Mouse (Mus musculus): ENCODE data around the gene Car14.
"Not testable (repeated sequence)": the region's sequence is repeated elsewhere in the genome, so short reads cannot be mapped to it uniquely, and the experiment has no call there.

The Car14 gene

DNA sequence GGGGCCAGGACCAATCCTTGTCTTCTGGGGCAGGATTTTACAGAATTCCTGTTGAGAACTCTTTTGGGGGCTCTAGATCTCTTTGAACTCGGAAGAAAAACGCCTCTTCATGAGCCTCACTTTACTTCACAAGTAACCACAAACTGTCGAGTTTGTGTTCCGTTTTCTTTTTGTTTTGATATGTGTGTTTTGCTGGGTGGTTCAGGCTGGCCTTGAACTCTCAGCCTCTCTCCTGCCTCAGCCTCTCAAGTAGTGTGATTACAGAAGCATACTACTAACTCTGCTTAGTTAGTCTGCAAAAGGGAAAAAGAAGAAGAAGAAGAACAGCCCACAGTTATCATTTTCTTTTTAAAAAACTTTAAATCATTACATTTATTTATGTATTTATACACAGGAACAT, 19.7 kb upstream of the Car14 start:
- DNase-seq: no peak

DNA sequence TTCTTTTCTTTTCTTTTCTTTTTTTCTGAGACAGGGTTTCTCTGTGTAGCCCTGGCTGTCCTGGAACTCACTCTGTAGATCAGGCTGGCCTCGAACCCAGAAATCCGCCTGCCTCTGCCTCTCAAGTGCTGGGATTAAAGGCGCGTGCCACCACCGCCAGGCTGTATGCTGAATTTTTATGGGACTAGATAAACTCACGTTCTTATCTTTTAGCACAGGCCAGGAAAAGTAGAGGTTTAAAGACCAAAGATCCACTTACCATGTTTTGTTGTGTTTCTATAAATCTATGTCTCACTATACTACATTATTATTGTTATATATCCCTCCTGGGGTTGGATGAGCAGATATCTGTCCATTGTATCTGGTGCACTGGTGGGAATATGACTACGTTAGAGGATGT, 18.9 kb upstream of the Car14 start:
- not testable (repeated sequence) for DNase-seq

DNA sequence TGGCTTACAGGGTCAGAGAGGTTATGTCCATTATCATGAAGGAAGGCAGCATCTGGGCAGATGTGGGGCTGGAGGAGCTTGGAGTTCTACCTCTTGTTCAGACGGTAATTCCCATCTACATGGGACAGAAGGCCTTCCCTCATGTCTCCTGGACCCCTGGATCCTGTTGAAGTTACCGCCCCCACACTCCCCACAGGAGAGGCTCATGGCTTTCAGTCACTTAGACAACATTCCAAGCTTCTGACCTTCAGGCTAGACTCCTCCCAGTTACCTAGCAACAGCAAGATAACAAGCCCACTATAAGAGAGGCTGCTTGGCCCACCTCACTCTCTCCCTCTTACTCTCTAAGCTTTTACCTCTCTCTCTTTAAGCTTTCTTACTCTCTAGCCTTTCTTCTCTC, 16.0 kb upstream of the Car14 start:
- DNase-seq: not testable (repeated sequence)

DNA sequence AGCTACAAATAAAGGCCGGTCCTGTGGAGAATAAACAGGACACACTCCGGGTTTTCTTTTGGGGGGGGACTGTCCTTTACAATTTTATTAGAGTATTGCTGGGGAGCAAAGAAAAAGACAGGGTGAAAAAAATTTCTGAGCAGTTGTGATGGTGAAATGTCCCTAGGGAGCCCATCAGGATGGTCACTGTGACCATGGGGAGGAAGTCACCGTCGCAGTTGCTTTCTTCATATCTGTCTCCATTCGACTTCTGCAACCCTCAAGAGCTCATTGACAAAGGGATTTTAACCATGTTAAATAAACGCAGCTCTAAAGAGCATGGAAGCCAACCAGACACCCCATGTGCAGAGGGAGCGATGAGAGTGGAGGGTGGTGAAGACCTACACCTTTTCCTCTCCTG, 12.3 kb upstream of the Car14 start:
- no peak for DNase-seq

DNA sequence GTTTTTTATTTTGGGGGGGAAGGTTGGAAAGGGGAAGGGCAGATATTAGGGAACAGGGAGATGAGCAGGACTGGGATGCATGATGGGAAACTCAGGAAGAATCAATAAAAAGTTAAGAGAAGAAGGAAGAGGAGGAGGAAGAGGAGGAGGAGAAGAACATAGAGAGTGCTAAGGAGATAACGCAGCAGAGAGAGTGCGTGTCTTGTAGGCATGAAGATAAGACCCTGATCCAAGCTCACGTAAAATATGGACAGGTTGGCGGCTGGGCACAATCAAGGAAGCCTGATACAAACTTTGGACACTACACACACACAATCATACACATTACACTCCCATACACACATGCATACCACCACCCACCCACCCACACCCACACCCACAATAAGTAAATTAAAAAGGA, 10.2 kb upstream of the Car14 start:
- no peak for DNase-seq

DNA sequence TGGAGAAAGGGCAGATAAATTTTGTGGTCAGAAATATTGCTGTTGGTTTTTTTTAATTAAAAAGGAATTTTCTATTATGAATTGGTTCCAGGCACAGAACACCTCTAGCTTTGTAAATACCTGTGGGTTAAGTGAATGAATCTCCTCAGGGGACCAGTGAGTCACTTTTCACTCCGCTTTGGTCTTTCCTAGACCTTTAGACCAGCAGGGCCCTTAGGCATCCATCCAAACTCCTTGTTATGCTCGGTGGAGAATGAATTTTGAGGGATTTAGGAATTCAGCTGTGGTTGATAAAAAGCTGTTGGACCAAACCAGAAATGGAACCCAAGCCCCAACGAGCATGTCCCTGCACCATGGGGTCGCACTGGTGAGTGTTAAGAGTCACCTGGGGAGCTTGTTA, 3.1 kb upstream of the Car14 start:
- no peak for DNase-seq

DNA sequence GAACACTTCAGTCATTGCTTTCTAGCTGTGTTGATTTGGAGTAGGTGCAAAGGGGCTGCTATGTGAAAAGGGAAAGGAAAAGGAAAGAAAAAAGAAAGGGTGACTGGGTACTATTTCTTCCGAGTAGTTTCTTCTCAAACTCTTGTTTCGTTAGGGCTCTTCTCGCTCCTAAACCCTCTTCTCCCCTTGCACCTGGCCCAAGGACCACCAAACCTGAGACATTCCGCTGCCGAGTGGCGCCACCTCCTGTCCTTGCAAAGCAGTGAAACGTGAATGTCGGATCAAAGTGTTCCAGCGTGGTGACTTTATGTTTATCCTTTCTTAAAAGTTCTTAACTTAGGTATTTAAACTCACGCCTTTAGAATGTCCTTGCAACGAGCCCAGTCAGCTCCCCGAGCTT, 2.4 kb upstream of the Car14 start:
- DNase-seq: no peak

DNA sequence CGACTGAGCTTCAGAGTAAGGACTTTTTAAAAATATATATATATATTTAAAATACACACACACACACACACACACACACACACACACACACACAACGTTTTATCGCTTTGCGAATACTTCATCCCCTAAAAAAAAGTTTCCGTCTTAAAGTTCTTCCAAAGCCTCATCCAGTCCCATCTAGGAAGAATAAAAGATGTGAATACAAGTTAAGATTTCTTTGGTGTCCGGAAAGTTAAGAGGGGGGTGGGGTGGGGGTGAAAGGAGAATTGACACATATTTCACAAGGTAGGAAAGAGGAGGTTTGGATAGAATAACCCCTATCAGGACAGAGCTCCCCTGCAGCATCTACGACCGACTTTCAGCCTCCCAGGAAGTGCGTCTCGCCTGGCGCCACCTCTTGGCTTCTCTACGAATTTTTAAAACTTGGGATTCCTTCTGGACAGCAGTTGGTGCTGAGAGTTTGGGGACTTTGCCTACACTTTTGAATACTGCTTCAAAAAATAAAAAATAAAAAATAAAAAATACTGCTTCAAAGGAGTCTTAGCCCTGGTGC, 1.5 kb upstream of the Car14 start:
- DNase-seq: peak; percentile 52

DNA sequence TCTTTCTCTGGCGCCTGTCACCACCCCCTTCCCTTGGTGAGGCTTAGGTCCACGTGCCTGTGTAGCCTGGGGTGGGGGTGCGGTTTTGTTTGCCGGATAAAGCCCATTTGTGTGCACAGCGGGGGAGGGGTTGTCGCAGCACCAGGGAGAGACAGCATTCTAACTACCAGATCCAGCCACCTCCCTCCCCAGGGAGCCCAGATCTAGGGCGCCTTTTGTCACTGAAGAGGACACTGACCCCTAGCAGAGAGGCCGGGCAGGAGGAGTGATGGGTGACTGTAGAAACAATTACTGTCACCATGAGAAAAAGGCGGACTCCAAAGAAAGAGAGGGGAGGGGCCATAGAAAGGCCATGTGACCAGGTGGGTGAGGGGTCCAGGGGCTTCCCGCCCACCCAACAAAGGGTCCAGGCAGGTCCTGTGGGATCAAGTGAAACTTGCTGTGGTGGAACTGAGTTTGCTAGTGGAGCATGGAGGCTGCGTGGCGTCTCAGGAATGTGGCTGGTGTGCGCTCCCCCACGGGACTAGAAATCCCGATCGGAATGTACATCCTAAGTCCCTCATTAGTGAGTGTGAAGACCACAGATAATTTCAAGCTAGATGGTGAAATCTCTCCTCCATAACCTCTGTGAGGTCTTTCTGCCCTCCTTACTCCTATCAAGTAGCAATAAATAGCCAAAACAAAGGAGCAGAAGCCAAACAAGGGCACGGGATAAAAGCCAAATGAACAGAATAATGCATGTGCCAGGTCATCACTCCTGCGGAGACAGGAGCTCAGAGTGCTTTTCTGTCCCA, 852 bp upstream of the Car14 start:
- no peak for DNase-seq

DNA sequence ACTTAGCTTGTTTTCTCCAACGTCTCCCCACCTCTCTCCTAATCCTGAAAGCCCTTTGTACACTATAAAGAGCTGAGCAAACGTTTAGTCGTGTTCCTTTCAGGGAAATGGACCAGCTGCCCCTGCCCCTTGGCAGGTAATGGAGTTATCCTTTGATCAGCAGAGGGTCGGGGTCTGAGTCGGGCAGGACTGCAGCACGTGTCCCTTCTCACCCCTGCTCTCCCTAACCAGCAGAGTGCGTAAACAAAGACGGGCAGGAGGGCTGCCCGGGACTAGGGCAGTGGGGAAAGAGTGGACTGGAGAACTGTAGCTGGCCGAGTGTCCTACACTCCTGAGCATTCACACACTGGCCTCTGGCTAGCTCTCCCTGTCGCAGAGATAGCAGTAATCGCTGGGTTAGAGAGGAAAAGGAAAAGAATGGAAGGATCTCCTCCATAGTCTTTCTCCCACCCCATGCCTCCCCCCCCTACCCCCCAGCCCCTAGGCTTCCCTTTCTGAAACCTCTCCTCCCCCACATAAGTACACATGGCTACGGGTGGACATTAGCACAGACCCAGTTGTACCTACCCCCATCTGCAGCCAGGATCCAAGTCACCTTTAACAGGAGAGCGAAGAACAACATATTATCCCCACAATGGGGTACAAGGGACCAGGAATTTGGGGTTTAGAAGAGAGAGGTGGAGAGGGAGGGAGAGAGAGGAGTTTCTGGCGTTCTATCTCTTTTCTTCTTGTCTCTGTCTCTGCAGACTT, 563 bp downstream of the Car14 start:
- DNase-seq: peak; percentile 85

DNA sequence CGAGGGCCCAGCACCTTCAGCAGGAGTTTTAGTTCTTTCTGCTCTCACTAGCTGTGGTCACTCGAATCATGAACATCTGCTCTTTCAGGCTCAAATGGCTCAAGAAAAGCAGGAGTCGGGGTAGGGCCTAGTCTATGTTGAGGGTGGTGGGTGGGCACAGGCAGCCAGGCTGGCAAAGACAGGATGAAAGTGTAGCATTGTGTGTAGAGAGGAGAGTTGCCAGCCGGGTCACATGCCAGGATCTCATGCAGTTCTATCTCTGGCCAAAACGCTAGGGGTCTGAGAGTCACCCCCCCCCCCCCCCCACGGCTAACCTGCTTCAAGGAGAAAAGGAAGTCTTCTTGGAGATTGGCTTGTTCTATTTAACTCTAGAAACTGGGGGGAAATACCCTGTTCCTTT, 1.8 kb downstream of the Car14 start:
- DNase-seq: no peak

DNA sequence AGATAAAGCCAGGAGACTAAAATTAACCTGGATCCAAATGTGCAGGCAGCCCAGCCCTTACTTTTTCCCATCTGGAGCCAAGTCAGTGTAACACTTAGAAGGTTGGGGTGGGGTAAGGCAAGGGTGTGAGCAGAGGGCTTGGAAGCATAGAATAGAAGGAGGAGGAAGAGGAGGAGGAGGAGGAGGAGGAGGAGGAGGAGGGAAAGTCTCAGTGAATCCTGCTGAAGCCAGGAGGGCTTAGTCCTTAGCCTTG, 2.2 kb downstream of the Car14 start:
- DNase-seq: no peak

DNA sequence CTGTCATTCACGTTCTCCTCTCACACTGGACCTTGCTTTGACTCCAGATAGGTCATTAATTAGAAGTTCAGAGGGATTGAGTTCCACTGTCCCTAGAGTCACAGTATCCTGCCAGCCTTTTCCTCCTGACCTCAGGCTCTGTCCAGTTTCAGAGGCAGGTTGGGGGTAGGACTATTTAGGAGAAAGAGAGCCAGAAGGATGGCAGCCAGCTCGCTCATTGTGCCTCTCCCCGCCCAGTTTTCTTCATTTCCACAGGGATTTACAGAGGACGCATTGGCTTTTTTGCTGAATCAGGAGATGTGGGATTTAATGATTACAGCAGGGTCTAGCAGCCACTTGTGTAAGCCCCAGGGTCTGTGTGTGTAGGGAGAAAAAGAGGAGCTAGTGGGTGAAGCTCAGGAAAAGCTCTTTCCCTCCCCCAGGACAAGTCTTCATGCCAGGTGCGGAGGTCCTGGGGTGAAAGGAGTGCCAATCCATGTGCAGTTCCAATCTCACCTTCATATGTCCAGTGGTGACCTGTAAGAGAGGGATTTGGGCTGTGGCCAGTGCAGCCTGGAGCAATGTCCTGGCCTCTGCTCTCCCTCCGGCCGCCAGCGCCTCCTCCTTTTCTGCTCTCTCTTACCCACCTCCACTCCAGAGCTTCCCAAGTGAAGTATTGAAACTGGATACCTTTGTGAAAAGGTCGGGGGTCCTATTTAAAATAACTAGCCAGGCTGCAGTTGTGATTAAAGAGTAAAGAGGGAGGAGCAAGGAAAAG, 2.7 kb downstream of the Car14 start:
- DNase-seq: peak; percentile 79

DNA sequence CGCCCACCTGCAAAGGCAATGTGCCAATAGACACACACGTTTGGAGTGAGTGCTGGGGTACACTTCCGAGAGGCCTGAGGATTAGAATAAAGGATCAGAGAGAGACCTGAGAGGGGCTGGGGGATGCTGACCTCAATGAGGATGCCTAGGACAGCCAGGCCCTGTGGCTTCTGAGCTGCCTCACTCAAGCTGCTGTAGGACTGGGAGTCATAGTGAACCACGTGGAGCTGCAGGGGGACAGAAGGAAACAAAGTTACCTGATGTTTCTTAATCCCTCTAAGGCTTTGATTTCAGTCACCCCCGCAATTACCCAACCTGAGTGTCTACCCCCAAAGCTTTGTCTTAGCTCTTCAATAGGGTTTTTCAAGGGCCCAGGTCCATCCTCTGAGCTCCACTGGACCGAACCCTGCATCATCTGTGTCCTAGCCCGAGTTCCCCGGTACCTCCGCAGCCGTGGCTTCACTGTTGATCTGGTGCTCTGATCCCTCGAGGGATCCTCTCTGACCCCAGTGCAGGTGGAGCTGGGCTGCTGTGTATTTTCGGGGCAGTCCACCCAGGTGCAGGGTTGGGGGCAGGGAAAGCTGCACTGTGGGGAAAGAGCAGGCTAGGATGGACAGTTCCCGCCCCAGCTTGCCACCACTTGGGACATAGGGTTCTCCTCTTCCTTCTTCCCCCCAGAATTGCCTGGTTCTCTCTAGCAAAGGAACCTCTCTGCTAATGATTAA, 4.5 kb downstream of the Car14 start:
- no peak for DNase-seq

DNA sequence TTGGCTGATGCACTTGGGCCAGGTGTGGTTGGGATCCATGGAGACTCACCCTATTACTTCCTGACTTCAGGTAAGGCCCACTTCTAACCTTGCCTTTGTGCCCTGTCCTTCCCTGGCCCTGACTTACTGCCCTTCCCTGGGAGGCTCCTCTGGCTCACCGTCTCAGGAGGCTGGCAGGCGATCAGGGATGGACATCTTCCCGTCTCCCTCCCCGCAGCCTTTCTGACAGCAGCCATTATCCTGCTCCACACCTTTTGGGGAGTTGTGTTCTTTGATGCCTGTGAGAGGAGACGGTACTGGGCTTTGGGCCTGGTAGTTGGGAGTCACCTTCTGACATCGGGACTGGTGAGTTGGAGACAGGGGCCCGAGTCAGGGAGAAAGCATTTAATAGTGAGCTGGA, 9.0 kb downstream of the Car14 start:
- not testable (repeated sequence) for DNase-seq

DNA sequence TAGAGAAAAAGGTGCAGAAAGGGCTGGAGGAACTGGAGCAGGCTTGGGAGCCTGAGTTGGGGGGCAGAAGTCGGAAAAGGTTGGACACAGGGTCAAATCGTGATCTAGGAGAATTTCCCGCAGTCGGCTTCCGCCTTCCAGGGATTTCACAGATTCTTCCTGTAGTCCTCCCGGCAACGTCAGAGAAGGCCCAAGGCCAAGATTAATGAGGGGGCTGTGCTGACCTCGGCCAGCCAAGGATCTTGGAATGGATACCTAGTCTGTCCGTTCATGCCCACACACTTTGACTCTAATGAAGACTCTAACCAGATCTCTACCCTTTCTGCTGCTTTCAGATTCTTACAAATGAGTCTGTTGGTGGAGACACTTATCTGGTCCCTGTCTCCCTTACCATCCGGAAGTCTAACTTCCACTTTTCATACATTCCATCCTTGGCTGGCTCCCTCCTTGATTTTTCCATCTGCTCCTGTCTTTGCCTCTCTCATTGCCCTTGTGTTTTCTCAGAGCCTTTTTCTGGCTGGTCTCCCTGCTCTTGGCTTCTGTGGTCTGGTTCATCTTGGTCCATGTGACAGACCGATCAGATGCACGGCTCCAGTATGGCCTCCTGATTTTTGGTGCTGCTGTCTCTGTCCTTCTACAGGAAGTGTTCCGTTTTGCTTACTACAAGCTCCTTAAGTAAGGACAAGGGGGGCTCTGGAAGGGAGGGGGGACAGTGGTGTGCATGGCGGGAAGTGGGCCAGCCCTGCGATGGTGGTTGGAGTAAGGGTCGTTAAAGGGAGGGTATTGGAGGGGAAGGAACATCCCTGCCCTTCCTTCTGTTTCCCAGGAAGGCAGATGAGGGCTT, 10.0 kb downstream of the Car14 start:
- DNase-seq: peak; percentile 87

DNA sequence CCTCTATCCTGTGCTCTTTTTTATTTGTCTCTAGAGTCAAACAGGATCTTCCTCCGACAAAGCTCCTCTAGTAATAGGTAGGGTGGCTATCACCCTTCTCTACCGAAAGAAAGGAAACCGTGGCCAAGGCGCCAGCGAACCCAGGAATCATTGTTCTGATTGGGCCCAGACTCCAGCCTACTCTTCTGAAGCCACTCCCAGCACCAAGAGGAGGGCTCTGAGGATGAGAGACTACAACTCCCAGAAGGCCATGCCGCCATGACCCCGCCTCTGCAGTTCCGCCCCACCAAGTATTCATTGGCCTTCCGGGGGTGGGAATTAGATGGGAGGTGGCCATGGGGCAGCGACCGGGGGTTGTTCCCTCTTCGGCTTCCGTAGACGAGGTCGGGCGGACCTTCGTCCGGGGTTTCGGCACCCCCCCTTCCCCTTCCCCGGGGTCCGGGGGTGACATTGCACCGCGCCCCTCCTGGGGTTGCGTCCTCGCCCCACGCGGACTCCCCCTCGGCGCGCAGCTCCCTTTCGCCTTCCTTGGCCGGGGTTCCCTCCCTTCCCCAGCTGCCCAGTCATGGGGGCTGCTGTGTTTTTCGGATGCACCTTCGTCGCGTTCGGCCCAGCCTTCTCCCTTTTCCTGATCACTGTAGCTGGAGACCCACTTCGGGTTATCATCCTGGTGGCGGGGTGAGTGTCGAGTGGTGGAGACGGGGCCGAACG, 10.7 kb downstream of the Car14 start, which contains the start of gene Aph1a:
Gene Aph1a, plus strand, starts transcription at position 364 of the 711 bp plus-strand sequence.
- DNase-seq: peak; percentile 98

DNA sequence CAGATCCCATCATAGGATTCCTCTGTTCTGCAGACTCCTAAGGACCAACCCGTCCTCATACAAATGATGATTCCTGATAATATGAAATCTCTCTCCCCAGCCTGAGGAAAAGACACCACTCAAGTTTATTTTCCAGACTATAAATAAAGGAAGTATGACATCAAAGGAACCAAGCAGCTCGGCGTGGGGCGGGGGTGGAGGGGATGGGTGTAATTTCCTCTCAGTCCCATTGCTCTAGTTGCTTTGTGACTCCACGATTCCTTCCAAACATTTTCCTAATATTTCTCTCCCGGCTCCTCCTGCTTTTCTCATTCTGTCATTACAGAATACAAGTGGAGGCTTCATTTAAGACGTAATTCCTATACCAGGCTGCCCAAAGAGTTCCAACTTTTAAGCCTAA, 11.4 kb downstream of the Car14 start:
- DNase-seq: no peak

DNA sequence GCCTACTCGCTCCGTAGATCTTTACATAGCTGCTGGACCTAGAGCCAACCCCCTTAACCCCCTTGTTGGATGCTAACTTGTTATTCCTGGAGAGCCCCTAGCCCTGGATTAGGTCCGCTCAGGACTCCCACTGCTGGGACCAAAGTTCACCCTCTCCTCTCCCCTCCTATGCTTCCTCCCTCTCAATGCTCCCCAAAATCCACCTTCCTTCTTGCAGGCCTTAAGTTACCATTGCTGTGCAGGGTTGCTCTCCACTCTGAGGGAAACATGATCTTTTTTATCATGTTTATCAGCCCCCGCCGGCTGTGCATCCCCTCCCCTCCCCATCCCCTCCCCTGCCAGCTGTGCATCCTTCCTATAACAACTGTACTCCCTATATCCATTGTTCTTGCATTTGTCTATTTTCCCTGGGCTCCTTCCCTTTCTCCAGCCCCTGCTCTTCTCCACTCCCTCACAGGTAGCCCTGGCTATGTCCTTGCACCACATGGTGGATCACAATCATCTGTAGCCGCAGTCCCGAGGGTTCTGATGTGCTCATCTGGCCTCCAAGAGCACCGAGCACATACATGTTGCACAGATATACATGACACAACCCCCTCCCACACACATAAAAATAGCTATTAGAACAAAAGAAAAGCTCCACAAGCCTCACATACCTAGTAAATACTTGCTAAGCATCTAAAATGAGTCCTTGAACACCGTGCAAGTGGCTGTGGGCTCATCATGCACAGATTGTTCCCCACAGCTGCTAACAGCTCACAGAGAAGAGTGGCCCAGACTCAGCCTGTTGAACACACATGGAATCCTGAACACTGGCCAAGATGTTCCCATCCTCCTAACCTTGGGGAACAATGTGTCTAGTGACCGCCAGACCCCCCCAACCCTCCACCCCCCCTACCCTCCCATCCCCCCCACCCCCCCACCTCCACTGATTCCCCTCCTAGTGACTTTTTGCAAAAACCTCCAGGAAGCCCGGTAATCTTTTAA, 12.1 kb downstream of the Car14 start:
- no peak for DNase-seq

Data from kidney, adult 11 months (tissue).